Mouse (Mus musculus): ENCODE data around the gene E130308A19Rik. TPM values are rescaled to one million over a fixed set of nuclear protein-coding genes. Genes with fewer than 3 reads are reported as not detected.

E130308A19Rik gene
- total RNA-seq (2014; rRNA removed) (14.5 and 22.6 TPM in 2 replicates), polyA plus RNA-seq (2015; fragmentation: Nextera tagmentation; extraction: Ambion mirVana) (15.6 and 24.9 TPM in 2 replicates)

DNA sequence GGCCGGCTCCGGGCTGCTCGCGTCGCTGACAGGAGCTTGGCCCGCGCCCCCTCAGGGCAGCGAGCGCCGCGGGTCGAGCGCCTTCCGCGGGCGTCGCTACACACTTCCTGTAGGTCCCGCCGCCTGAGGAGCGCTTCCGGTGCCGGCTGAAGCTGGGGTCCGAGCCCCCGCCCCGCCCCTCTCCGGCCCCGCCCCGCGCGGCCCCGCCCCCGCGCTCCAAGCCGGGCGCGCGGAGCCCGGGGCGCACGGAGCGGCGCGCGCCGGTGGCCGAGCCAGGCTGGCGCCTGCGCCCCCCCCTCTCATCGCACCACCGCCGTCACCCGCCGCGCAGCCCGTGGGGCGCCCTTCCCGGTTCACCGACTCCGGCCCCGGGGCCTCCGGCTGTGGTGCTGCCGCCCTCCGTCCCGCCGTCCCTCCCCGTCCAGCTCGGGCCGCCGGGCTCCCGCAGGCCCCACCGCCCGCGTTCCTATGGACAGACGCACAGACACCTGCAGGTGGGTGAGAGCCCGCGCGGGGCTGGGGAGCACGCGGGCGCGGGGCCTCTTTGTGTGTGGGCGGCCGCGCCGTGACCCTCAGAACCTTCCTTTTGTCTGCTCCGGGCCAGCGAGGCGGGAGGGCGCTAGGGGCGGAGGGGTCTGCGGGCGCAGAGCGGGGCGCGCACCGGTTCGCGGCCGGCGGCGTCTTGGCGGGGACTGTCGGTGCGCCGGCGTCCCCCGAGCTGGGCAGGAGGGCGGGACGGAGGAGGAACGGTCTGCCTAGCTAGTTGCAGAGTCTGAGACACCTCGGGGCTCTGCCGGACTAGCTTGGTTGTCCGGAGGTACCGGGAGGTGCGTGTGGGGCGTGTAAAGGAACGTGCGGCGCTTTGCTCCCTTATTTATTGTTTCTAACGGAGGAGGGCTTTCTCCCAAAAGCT is at the start of gene E130308A19Rik:
E130308A19Rik (plus strand) TSS at position 214 of the 913 bp plus-strand sequence.
- H3K9ac ChIP-seq, result peak within 1 kb of the TSS; percentile 84
- WGBS, result 4% methylated on average over 96 of the region's 120 CpGs
- ATAC-seq, result peak; percentile 87

DNA sequence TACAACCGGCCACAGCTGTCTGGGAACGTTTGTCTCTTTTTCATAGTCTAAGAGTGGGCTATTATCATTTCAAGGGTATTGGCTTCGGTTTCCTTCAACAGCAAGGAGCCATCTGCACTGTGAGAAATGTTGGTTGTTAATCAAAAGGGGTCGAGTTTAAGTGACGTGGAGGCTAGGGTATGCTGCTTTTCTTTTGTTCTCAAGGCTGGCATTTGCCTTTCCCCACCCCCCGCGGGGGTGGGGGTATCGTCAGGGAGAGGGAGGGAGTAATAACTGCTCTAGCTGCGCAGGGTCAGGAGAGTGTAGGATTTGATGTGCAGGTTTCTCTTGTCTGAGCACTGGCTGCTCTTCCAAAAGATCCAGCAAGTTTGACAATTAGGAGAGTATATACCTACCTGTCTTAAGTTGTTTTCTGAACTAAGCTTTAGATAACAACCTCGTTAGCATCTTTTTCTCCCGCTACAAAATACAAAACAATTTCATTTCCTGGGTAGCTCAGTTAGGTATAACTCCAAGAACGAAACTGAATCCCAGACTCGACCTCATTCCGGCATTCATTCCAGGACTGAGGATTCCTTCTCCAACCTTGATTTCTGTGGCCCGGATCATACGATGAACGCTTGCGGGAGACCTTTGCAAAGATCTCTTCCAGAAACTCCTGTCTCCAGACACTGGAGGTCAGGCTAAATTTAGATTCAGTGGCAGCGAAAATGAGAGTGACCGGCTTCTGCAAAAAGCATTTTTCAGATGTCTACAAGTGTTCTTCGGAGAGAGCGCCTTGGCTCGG is 45.3 kb upstream of the E130308A19Rik start:
- peak; percentile 55 for ATAC-seq
- WGBS, result under 1% methylated on average over 23 of the region's 23 CpGs
- H3K9ac ChIP-seq, result peak overlapping the region; percentile 67
- H3K27me3 ChIP-seq (ENCODE audit: insufficient read depth, low read length), result no peaks in the 10 kb centered on the region
- peak; percentile 71 for DNase-seq
- TF ChIP-seq CTCF (IDR thresholded peaks at IDR 0.05; ENCODE audit: low read depth), result no peak
- peak overlapping the region; percentile 66 for H3K4me2 ChIP-seq (ENCODE audit: low read depth)
- no peaks in the 10 kb centered on the region for H3K4me1 ChIP-seq (ENCODE audit: insufficient read depth)
- H3K9me3 ChIP-seq (ENCODE audit: low read length), result no peaks in the 10 kb centered on the region
- peak overlapping the region; percentile 80 for H3K27ac ChIP-seq (ENCODE audit: low read depth, low read length)
- H3K36me3 ChIP-seq (ENCODE audit: insufficient read depth), result no peaks in the 10 kb centered on the region
- H3K4me3 ChIP-seq (ENCODE audit: low read depth, low read length), result peak overlapping the region; percentile 65

More for the DNA sequence above, at the start of gene E130308A19Rik:
- H3K9me3 ChIP-seq (ENCODE audit: low read length), result no peaks in the 10 kb centered on the region
- peaks cover 11% of the 10 kb centered on the region; the same call in 1 of the 2 replicates for H3K4me1 ChIP-seq (ENCODE audit: insufficient read depth)
- H3K4me2 ChIP-seq (ENCODE audit: low read depth), result peak within 1 kb of the TSS; percentile 65
- peak; percentile 78 for DNase-seq
- H3K27me3 ChIP-seq (ENCODE audit: insufficient read depth, low read length), result no peaks in the 10 kb centered on the region
- peak; percentile 9; the same call in 1 of the 2 replicates for TF ChIP-seq CTCF (IDR thresholded peaks at IDR 0.05; ENCODE audit: low read depth)
- peak within 1 kb of the TSS; percentile 97 for H3K4me3 ChIP-seq (ENCODE audit: low read depth, low read length)
- peak within 1 kb of the TSS; percentile 78 for H3K27ac ChIP-seq (ENCODE audit: low read depth, low read length)
- H3K36me3 ChIP-seq (ENCODE audit: insufficient read depth), result no peaks in the 10 kb centered on the region

GRCm38 (mm10) chr4:59581314-59582185 is 44.5 kb upstream of the E130308A19Rik start, which contains the start of gene Hsdl2:
Gene Hsdl2 (plus strand): TSS chr4:59581563.
- Histone ChIP-seq H3K27ac (ENCODE audit: low read depth, low read length) (peak within 1 kb of the TSS; percentile 80), H3K9ac (peak within 1 kb of the TSS; percentile 67), H3K9me3 (ENCODE audit: low read length) (no peaks in the 10 kb centered on the region), H3K4me1 (ENCODE audit: insufficient read depth) (no peaks in the 10 kb centered on the region), H3K4me2 (ENCODE audit: low read depth) (peak within 1 kb of the TSS; percentile 66), H3K27me3 (ENCODE audit: insufficient read depth, low read length) (no peaks in the 10 kb centered on the region), H3K4me3 (ENCODE audit: low read depth, low read length) (peak within 1 kb of the TSS; percentile 65), H3K36me3 (ENCODE audit: insufficient read depth) (no peaks in the 10 kb centered on the region)
- under 1% methylated on average over 61 of the region's 61 CpGs for WGBS
- DNase-seq (peak; percentile 99), ATAC-seq (peak; percentile 97)
- no peak for TF ChIP-seq CTCF (IDR thresholded peaks at IDR 0.05; ENCODE audit: low read depth)

- ATAC-seq, result no peak
- H3K9me3 ChIP-seq (ENCODE audit: low read length), result no peaks in the 10 kb centered on the region
- WGBS, result 22% methylated on average over 6 of the region's 6 CpGs
- 0 out of 2 replicates have a peak overlapping the region, but pooled peaks have one; percentile 34 for H3K9ac ChIP-seq
- no peak for TF ChIP-seq CTCF (IDR thresholded peaks at IDR 0.05; ENCODE audit: low read depth)
- no peak overlapping the region for H3K27ac ChIP-seq (ENCODE audit: low read depth, low read length)
- H3K27me3 ChIP-seq (ENCODE audit: insufficient read depth, low read length), result no peaks in the 10 kb centered on the region
- no peaks in the 10 kb centered on the region for H3K36me3 ChIP-seq (ENCODE audit: insufficient read depth)
- H3K4me2 ChIP-seq (ENCODE audit: low read depth), result peak overlapping the region; percentile 66
- DNase-seq, result no peak
- peak overlapping the region; percentile 65 for H3K4me3 ChIP-seq (ENCODE audit: low read depth, low read length)
- no peaks in the 10 kb centered on the region for H3K4me1 ChIP-seq (ENCODE audit: insufficient read depth)
These were observed 43.8 kb upstream of the E130308A19Rik start for GRCm38 (mm10) chr4:59582186-59582585.

- Histone ChIP-seq H3K9me3 (ENCODE audit: low read length) (no peaks in the 10 kb centered on the region), H3K4me1 (ENCODE audit: insufficient read depth) (no peaks in the 10 kb centered on the region), H3K36me3 (ENCODE audit: insufficient read depth) (no peaks in the 10 kb centered on the region), H3K27me3 (ENCODE audit: insufficient read depth, low read length) (no peaks in the 10 kb centered on the region), H3K4me3 (ENCODE audit: low read depth, low read length) (no peak overlapping the region), H3K4me2 (ENCODE audit: low read depth) (no peak overlapping the region), H3K9ac (no peak overlapping the region), H3K27ac (ENCODE audit: low read depth, low read length) (no peak overlapping the region)
- DNase-seq, result no peak
- no peak for ATAC-seq
- 73% methylated on average over 5 of the region's 5 CpGs for WGBS
- TF ChIP-seq CTCF (IDR thresholded peaks at IDR 0.05; ENCODE audit: low read depth), result no peak
These were observed 40.9 kb upstream of the E130308A19Rik start for GRCm38 (mm10) chr4:59585097-59585496.
